Mouse (Mus musculus) megakaryocyte, embryonic 14.5 days (primary cell): ENCODE data around the gene AK157302.
"Not testable (repeated sequence)": the region's sequence is repeated elsewhere in the genome, so short reads cannot be mapped to it uniquely, and the experiment has no call there.

ENCODE experiments used
- FLI1 ChIP-seq: IDR thresholded peaks from 2 replicates; pipeline ENCODE4 v1.6.1; 2012; ENCODE audit warnings: low read length, inconsistent platforms, mixed read lengths
- GATA1 ChIP-seq: IDR thresholded peaks from 3 replicates; pipeline ENCODE4 v1.6.1; 2012; ENCODE audit warnings: mixed read lengths, low read length, inconsistent platforms, borderline replicate concordance

DNA sequence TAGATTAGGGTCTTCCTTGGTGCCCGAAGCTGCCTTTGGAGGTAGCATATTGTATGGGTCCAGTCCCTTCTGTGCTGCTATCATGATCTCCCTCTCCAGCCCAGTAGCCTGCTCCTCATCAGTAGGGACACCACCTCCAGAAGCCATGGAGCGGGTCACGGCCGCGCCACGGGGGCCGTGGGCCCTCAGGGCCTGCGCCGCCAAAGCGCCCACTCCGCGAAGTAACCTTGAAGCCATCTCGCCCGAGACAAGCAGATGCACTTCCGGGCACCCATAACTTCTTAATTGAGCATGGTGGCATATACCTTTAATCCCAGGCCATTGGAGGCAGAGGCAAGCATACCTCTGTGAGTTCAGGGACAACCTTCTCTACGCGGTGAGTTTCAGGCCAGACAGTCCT, 6.2 kb downstream of the AK157302 start, which contains the start of gene Gm11273:
- not testable (repeated sequence) for TF ChIP-seq FLI1, GATA1
